32 mouse cellular contexts compared by ENCODE assay signal in genomic region chr5:24492546-24493285, GRCm38 (mm10). TPM values are rescaled to one million over a fixed set of nuclear protein-coding genes. Genes with fewer than 3 reads are reported as not detected.
DNase-seq lines count a peak whose midpoint lies in the region; ATAC-seq and TF ChIP-seq lines count a peak whose summit lies in the region.
"Had no signal": no experiment of that assay in that cellular context is flagged by ENCODE, and none has a peak within 500 bp of the region (broad histone marks: within the 10 kb centered on the region; RNA-seq: fewer than 3 reads in every experiment).

No protein-coding gene starts in this region.

- no peak overlapping the region for H3K27ac ChIP-seq in lung, postnatal 0 days (ENCODE audit: low read length)
- H3K27ac ChIP-seq in liver, embryonic 12.5 days: no peak overlapping the region
- H3K27ac ChIP-seq: embryonic facial prominence, embryonic 12.5 days; embryonic facial prominence, embryonic 15.5 days; forebrain, embryonic 12.5 days; forebrain, embryonic 15.5 days; heart, embryonic 15.5 days; hindbrain, embryonic 14.5 days; hindbrain, postnatal 0 days had no signal

- no peak for TF ChIP-seq CTCF in lung, postnatal 0 days (IDR thresholded peaks at IDR 0.05)

- no peaks in the 10 kb centered on the region for H3K4me1 ChIP-seq in lung, postnatal 0 days (ENCODE audit: insufficient read depth, low read depth, low read length)
- no peaks in the 10 kb centered on the region for H3K4me1 ChIP-seq in liver, embryonic 12.5 days
- H3K4me1 ChIP-seq: embryonic facial prominence, embryonic 15.5 days; heart, embryonic 12.5 days; heart, embryonic 15.5 days had no signal

- no peak overlapping the region for H3K4me2 ChIP-seq in lung, postnatal 0 days (replicated peaks; ENCODE audit: low read depth, low read length)
- no peak overlapping the region for H3K4me2 ChIP-seq in liver, embryonic 12.5 days
- H3K4me2 ChIP-seq: embryonic facial prominence, embryonic 12.5 days; embryonic facial prominence, embryonic 15.5 days; forebrain, embryonic 12.5 days; forebrain, embryonic 15.5 days; heart, embryonic 12.5 days; heart, embryonic 15.5 days; hindbrain, embryonic 14.5 days had no signal

- peak; percentile 74 for ATAC-seq in lung, postnatal 0 days
- ATAC-seq in liver, embryonic 12.5 days: no peak
- ATAC-seq: forebrain, embryonic 15.5 days; hindbrain, postnatal 0 days; inflammation-experienced regulatory T-cells, adult 6 months; Patski had no signal

- H3K36me3 ChIP-seq in lung, postnatal 0 days (ENCODE audit: insufficient read depth, low read length): peaks cover 42% of the 10 kb centered on the region
- H3K36me3 ChIP-seq in liver, embryonic 12.5 days: peaks cover 100% of the 10 kb centered on the region

- H3K27me3 ChIP-seq in lung, postnatal 0 days (replicated peaks; ENCODE audit: insufficient read depth, low read length): no peaks in the 10 kb centered on the region
- H3K27me3 ChIP-seq in liver, embryonic 12.5 days (replicated peaks): no peaks in the 10 kb centered on the region
- H3K27me3 ChIP-seq: CH12.LX; embryonic facial prominence, embryonic 12.5 days; embryonic facial prominence, embryonic 15.5 days; forebrain, embryonic 15.5 days; heart, embryonic 12.5 days; heart, embryonic 15.5 days; Patski had no signal

- 61% methylated on average over 16 of the region's 16 CpGs for WGBS in lung, postnatal 0 days
- 85% methylated on average over 16 of the region's 16 CpGs for WGBS in liver, embryonic 12.5 days (ENCODE audit: insufficient replicate concordance)

- no peaks in the 10 kb centered on the region for H3K9me3 ChIP-seq in lung, postnatal 0 days (ENCODE audit: low read length)
- H3K9me3 ChIP-seq in liver, embryonic 12.5 days (replicated peaks): no peaks in the 10 kb centered on the region
- H3K9me3 ChIP-seq: embryonic facial prominence, embryonic 12.5 days; embryonic facial prominence, embryonic 15.5 days; forebrain, embryonic 12.5 days; forebrain, embryonic 15.5 days; G1E; heart, embryonic 12.5 days; heart, embryonic 15.5 days had no signal

- peak; percentile 6 for DNase-seq in cerebellum, adult 9-10 months
- no peak for DNase-seq in cerebellum, adult 11 months
- DNase-seq in lung, adult 18-20 months: peak; percentile 58 to 75
- DNase-seq in lung, postnatal 0 days (ENCODE audit: low spot score): peak; percentile 58
- DNase-seq in lung, postnatal 25 days (ENCODE audit: low spot score): peak; percentile 51
- DNase-seq in right cerebral cortex, adult 2 months (ENCODE audit: low spot score in 2 of 2): no peak
- DNase-seq in layer of hippocampus, postnatal 25 days (ENCODE audit: extremely low spot score in 1 of 2, low spot score in 1 of 2): no peak
- DNase-seq: adrenal gland, adult 2 months; adrenal gland, postnatal 14 days; B cell, adult 2 months; cerebellum, adult 2 months; cerebellum, postnatal 14 days; gastrocnemius, postnatal 25 days; heart, adult 18-20 months; heart, postnatal 10 days; heart, postnatal 36 days had no signal

- no peak for TF ChIP-seq EP300 in lung, postnatal 0 days (IDR thresholded peaks at IDR 0.05)

- no peak overlapping the region for H3K4me3 ChIP-seq in lung, postnatal 0 days (ENCODE audit: low read depth, low read length)
- H3K4me3 ChIP-seq in liver, embryonic 12.5 days: no peak overlapping the region
- H3K4me3 ChIP-seq: embryonic facial prominence, embryonic 12.5 days; embryonic facial prominence, embryonic 15.5 days; forebrain, embryonic 12.5 days; forebrain, embryonic 15.5 days; heart, embryonic 12.5 days; heart, embryonic 15.5 days had no signal

- H3K9ac ChIP-seq in lung, postnatal 0 days (replicated peaks; ENCODE audit: low read depth): no peak overlapping the region
- H3K9ac ChIP-seq in liver, embryonic 12.5 days: no peak overlapping the region
- H3K9ac ChIP-seq: embryonic facial prominence, embryonic 12.5 days; embryonic facial prominence, embryonic 15.5 days; forebrain, embryonic 12.5 days; forebrain, embryonic 15.5 days; heart, embryonic 12.5 days; heart, embryonic 15.5 days; hindbrain, embryonic 14.5 days had no signal

RNA-seq across cellular contexts. Expression of gene Gbx1, which starts 34.3 kb away (rescaled TPM):
- polyA plus RNA-seq in lung, postnatal 0 days (2015; fragmentation: Nextera tagmentation; extraction: Ambion mirVana): 0.06 TPM in 1 of 2 replicates, not detected in the other
- not detected in 2 replicates for polyA plus RNA-seq in liver, embryonic 12.5 days (2016; fragmentation: Nextera tagmentation; extraction: Ambion mirVana)
- under 1 TPM; 0.10 to 0.16 TPM for total RNA-seq in layer of hippocampus, postnatal 25 days (2021)
- total RNA-seq: adrenal gland, adult 2 months; adrenal gland, postnatal 14 days; common myeloid progenitor, adult 5-6 weeks; G1E; gastrocnemius, adult 8-10 months; gastrocnemius, postnatal 25 days; heart, adult 18-20 months; heart, postnatal 36 days had no signal
- polyA plus RNA-seq: adrenal gland, adult 2 months; embryonic facial prominence, embryonic 15.5 days; gonadal fat pad, adult 2 months; heart, embryonic 12.5 days; heart, embryonic 15.5 days; Patski had no signal

RNA-seq across cellular contexts. Expression of gene Agap3, which starts 40.7 kb away (rescaled TPM):
- 44.7 and 51.2 TPM in 2 replicates for polyA plus RNA-seq in lung, postnatal 0 days (2015; fragmentation: Nextera tagmentation; extraction: Ambion mirVana)
- polyA plus RNA-seq in liver, embryonic 12.5 days (2016; fragmentation: Nextera tagmentation; extraction: Ambion mirVana): 25.5 and 26.5 TPM in 2 replicates
- total RNA-seq in layer of hippocampus, postnatal 25 days (2021): 100 to 1,000 TPM; 611 to 653 TPM

RNA-seq across cellular contexts. Expression of gene Tmub1, which starts 45.1 kb away (rescaled TPM):
- 16.6 and 17.7 TPM in 2 replicates for polyA plus RNA-seq in lung, postnatal 0 days (2015; fragmentation: Nextera tagmentation; extraction: Ambion mirVana)
- 6.7 and 7.2 TPM in 2 replicates for polyA plus RNA-seq in liver, embryonic 12.5 days (2016; fragmentation: Nextera tagmentation; extraction: Ambion mirVana)
- total RNA-seq in layer of hippocampus, postnatal 25 days (2021): 10 to 100 TPM; 21.2 to 27.2 TPM

RNA-seq across cellular contexts. Expression of gene Fastk, which starts 47.6 kb away (rescaled TPM):
- polyA plus RNA-seq in lung, postnatal 0 days (2015; fragmentation: Nextera tagmentation; extraction: Ambion mirVana): 58.4 and 65.1 TPM in 2 replicates
- polyA plus RNA-seq in liver, embryonic 12.5 days (2016; fragmentation: Nextera tagmentation; extraction: Ambion mirVana): 72.4 and 78.0 TPM in 2 replicates
- 100 to 1,000 TPM; 119 to 121 TPM for total RNA-seq in layer of hippocampus, postnatal 25 days (2021)

RNA-seq across cellular contexts. Expression of gene Asb10, which starts 48.1 kb away (rescaled TPM):
- polyA plus RNA-seq in lung, postnatal 0 days (2015; fragmentation: Nextera tagmentation; extraction: Ambion mirVana): 0.21 and 0.29 TPM in 2 replicates
- polyA plus RNA-seq in liver, embryonic 12.5 days (2016; fragmentation: Nextera tagmentation; extraction: Ambion mirVana): 0.11 TPM in 1 of 2 replicates, not detected in the other
- under 1 TPM; 0.27 to 0.52 TPM for total RNA-seq in layer of hippocampus, postnatal 25 days (2021)
- total RNA-seq: adrenal gland, adult 2 months; CH12.LX; G1E had no signal
- polyA plus RNA-seq: G1E; inflammation-experienced regulatory T-cells, adult 6 months; Patski had no signal

Comparison
In these comparisons a context has a peak if more than half of its experiments do, and no peak if none do; other contexts are left out.
1. DNase-seq: peak in cerebellum, adult 9-10 months (single experiment), lung, adult 18-20 months (2 of 2), lung, postnatal 0 days (single experiment) and lung, postnatal 25 days (single experiment); none in cerebellum, adult 11 months (single experiment), right cerebral cortex, adult 2 months (0 of 2) and layer of hippocampus, postnatal 25 days (0 of 2).